Mouse (Mus musculus): Measurements from ENCODE around the gene Glce.

DNA sequence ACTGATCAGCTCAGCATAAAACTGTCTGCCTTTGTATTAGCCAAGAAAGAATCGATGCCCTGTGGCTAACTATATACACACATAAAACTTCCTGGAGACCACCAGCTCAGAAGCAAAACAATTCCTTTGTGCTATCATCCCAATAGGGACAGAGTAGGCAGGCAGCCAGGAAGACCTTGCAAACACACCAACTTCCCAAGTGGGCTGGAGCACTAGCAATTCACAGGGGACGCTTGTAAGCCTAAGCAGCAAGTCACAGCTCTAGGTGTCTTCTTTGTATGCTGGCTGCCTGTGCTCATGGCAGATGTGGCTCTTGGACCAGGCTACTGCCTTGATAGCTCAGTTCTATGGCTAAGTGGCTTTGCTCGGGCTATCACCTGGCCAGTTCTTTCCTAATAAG lies 32.1 kb upstream of the Glce start:
- TF ChIP-seq USF2 (conservative IDR thresholded peaks at IDR 0.05; ENCODE audit: low read depth, low read length) (no peak), POLR2A (IDR thresholded peaks at IDR 0.05; ENCODE audit: low read depth, low read length) (no peak), MAX (IDR thresholded peaks at IDR 0.05; ENCODE audit: low read length) (no peak), ZNF384 (IDR thresholded peaks at IDR 0.05; ENCODE audit: low read depth, low read length) (no peak), CTCF (conservative IDR thresholded peaks at IDR 0.05 in 1 of 2, IDR thresholded peaks at IDR 0.05 in 1 of 2; ENCODE audit: low read depth in 2 of 2, low read length in 2 of 2) (no peak), RCOR1 (conservative IDR thresholded peaks at IDR 0.05; ENCODE audit: low read depth, low read length) (no peak), MEF2A (IDR thresholded peaks at IDR 0.05; ENCODE audit: borderline replicate concordance, low read depth, low read length) (no peak), EP300 (IDR thresholded peaks at IDR 0.05; ENCODE audit: low read length) (no peak), PAX5 (IDR thresholded peaks at IDR 0.05; ENCODE audit: low read length) (no peak), POLR2AphosphoS2 (IDR thresholded peaks at IDR 0.05; ENCODE audit: low read depth, low read length) (no peak), ZC3H11A (IDR thresholded peaks at IDR 0.05; ENCODE audit: low read depth, low read length) (no peak), CHD1 (IDR thresholded peaks at IDR 0.05; ENCODE audit: low read depth, low read length) (no peak), USF1 (IDR thresholded peaks at IDR 0.05; ENCODE audit: low read depth, low read length) (no peak), ETS1 (conservative IDR thresholded peaks at IDR 0.05; ENCODE audit: low read depth, low read length) (no peak)
